Mouse (Mus musculus) heart, embryonic 13.5 days (tissue): ENCODE measurements around the gene Scamp4. TPM values are rescaled to one million over a fixed set of nuclear protein-coding genes. Genes with fewer than 3 reads are reported as not detected.
A peak's percentile ranks its signal among the peaks of the same experiment; 100 is the strongest.
"Not testable (repeated sequence)": the region's sequence is repeated elsewhere in the genome, so short reads cannot be mapped to it uniquely, and the experiment has no call there.

Experiments used
- ATAC-seq: fragments of 200-750 bp; cut with Nextera tagmentation; 2 replicates; pipeline ENCODE4 v1.8.0; 2017; ENCODE audit warnings: moderate TSS enrichment; ENCODE audit not compliant: insufficient number of reproducible peaks, low FRiP score, low TSS enrichment; ENCODE audit errors: extremely low read depth
- H3K27ac ChIP-seq: fragments of 300-500 bp; sonication (generic); replicated peaks from 2 replicates; pipeline ENCODE4 v1.5.1; 2015; ENCODE audit warnings: moderate library complexity, mild to moderate bottlenecking, inconsistent platforms
- H3K27me3 ChIP-seq: fragments of 300-500 bp; sonication (generic); replicated peaks from 2 replicates; pipeline ENCODE4 v1.6.1; 2015; ENCODE audit warnings: mild to moderate bottlenecking, inconsistent platforms
- H3K36me3 ChIP-seq: fragments of 300-500 bp; sonication (generic); 2 replicates; pipeline ENCODE4 v1.6.1; 2015; ENCODE audit warnings: mild to moderate bottlenecking, inconsistent platforms
- H3K4me1 ChIP-seq: fragments of 300-500 bp; sonication (generic); 2 replicates; pipeline ENCODE4 v1.6.1; 2015; ENCODE audit warnings: inconsistent platforms
- H3K4me2 ChIP-seq: fragments of 300-500 bp; sonication (generic); 2 replicates; pipeline ENCODE4 v1.6.1; 2015; ENCODE audit warnings: inconsistent platforms, mild to moderate bottlenecking, moderate library complexity
- H3K4me3 ChIP-seq: fragments of 300-500 bp; sonication (generic); 2 replicates; pipeline ENCODE4 v1.5.1; 2015; ENCODE audit warnings: moderate library complexity, mild to moderate bottlenecking, inconsistent platforms
- H3K9ac ChIP-seq: fragments of 300-500 bp; sonication (generic); 2 replicates; pipeline ENCODE4 v1.6.1; 2015; ENCODE audit warnings: inconsistent platforms, mild to moderate bottlenecking, moderate library complexity
- H3K9me3 ChIP-seq: fragments of 300-500 bp; sonication (generic); 2 replicates; pipeline ENCODE4 v1.6.1; 2016; ENCODE audit warnings: inconsistent platforms
- WGBS: fragments of 180-500 bp; shearing (Covaris S2); methylation state at CpG from one replicate; pipeline ENCODE4 v1.1.7; 2015; ENCODE audit warnings: mixed read lengths; 5-methylcytosine and 5-hydroxymethylcytosine counted together
- polyA plus RNA-seq: library from polyadenylated mRNA; unstranded; fragments of >200 nt; fragmentation: Nextera tagmentation; extraction: Ambion mirVana; gene quantifications from 2 replicates; pipeline ENCODE4 v1.2.1, GENCODE M21; 2015

Scamp4 gene
- polyA plus RNA-seq, 1 experiment from 2014 or later: 65.9 TPM

- peaks cover 30% of the 10 kb centered on the region for H3K4me1 ChIP-seq
- 28% methylated on average over 7 of the region's 7 CpGs for WGBS
- H3K27ac ChIP-seq: peak overlapping the region; percentile 87
- H3K27me3 ChIP-seq: no peaks in the 10 kb centered on the region
- ATAC-seq: no peak
- H3K4me2 ChIP-seq: peak overlapping the region; percentile 94
- H3K4me3 ChIP-seq: peak overlapping the region; percentile 87
- H3K9ac ChIP-seq: peak overlapping the region; percentile 89
- no peaks in the 10 kb centered on the region for H3K9me3 ChIP-seq
- H3K36me3 ChIP-seq: peaks cover 26% of the 10 kb centered on the region
These were observed 692 bp downstream of the Scamp4 start for GRCm38 (mm10) chr10:80603364-80603763.

DNA sequence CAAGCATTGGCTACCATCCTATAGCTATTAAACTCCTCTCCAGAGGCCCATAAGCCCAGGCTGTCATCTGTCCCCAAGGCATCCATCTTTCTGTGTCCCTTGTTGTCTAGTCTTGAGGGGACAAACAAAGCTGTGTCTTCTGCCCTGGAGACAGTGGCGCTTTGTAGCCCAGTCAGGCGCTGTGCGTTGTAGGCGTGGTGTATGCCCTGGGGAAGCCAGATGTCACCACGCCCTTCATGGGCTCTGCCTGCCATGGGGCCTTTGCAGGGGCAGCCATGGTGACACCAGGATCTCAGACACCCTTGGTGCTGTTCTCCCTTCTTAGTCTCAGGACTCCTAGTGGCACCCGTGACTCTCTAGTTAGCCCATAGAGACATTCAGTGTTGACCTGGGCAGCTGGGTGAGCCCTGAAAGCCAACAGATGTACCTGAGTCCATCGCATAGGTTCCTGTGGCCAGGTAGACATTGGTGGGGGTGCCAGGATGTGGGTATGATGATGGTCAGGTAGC is 1.4 kb downstream of the Scamp4 start:
- Histone ChIP-seq H3K4me1 (peaks cover 30% of the 10 kb centered on the region), H3K36me3 (peaks cover 33% of the 10 kb centered on the region), H3K27me3 (no peaks in the 10 kb centered on the region), H3K4me3 (peak overlapping the region; percentile 87), H3K9me3 (no peaks in the 10 kb centered on the region), H3K4me2 (peak overlapping the region; percentile 94), H3K27ac (peak overlapping the region; percentile 87), H3K9ac (peak overlapping the region; percentile 89)
- 84% methylated on average over 7 of the region's 7 CpGs for WGBS
- no peak for ATAC-seq

- 0 out of 2 replicates have a peak overlapping the region, but pooled peaks have one; percentile 94 for H3K4me2 ChIP-seq
- H3K4me1 ChIP-seq: peaks cover 30% of the 10 kb centered on the region
- H3K27me3 ChIP-seq: no peaks in the 10 kb centered on the region
- H3K9ac ChIP-seq: peak overlapping the region; percentile 40; the same call in 1 of the 2 replicates
- H3K4me3 ChIP-seq: no peak overlapping the region
- no peaks in the 10 kb centered on the region for H3K9me3 ChIP-seq
- peaks cover 41% of the 10 kb centered on the region for H3K36me3 ChIP-seq
- H3K27ac ChIP-seq: no peak overlapping the region
- WGBS: 81% methylated on average over 2 of the region's 2 CpGs
- no peak for ATAC-seq
These were observed 2.3 kb downstream of the Scamp4 start for GRCm38 (mm10) chr10:80604988-80605387.

DNA sequence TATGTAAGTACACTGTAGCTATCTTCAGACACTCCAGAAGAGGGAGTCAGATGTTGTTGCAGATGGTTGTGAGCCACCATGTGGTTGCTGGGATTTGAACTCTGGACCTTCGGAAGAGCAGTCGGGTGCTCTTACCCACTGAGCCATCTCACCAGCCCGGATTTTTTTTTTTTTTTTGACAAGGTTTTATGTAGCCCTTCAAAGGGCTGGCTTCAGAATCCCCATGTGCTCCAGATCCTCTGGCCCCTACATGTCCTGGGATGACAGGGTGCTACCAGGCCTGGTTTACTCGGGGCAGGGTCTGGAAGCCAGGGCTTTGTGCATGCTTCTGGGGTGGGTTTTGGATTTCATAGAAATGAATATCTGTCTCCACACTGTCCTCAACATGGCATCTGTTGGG is 3.0 kb downstream of the Scamp4 start, which contains the start of gene Gm49322:
Gm49322 (plus strand) TSS at position 301 of the 400 bp plus-strand sequence.
- H3K27me3 ChIP-seq, H3K4me3 ChIP-seq, H3K9me3 ChIP-seq, ATAC-seq, H3K27ac ChIP-seq: not testable (repeated sequence)
- 75% methylated on average over 4 of the region's 4 CpGs for WGBS
- peaks cover 31% of the 10 kb centered on the region for H3K4me1 ChIP-seq
- 0 out of 2 replicates have a peak within 1 kb of the TSS, but pooled peaks have one; percentile 94 for H3K4me2 ChIP-seq
- H3K9ac ChIP-seq: peak within 1 kb of the TSS; percentile 40; the same call in 1 of the 2 replicates
- peaks cover 48% of the 10 kb centered on the region for H3K36me3 ChIP-seq

DNA sequence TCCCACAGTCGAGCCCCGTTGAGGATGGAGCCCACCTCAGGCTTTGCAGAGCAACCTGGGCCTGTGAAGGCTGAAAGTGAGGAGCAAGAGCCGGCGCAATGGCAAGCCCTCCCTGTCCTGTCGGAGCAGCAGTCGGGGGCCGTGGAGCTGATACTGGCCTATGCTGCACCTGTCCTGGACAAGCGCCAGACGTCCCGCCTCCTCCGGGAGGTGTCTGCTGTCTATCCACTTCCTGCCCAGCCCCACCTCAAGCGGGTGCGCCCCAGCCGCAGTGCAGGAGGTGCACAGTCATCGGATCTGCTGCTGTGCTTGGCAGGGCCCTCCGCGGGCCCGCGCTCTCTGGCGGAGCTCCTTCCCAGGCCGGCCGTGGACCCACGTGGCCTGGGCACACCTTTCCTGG is 3.6 kb downstream of the Scamp4 start:
- ATAC-seq: no peak
- Histone ChIP-seq H3K4me3 (no peak overlapping the region), H3K9ac (no peak overlapping the region), H3K4me1 (peaks cover 34% of the 10 kb centered on the region), H3K9me3 (no peaks in the 10 kb centered on the region), H3K36me3 (peaks cover 51% of the 10 kb centered on the region), H3K27ac (no peak overlapping the region), H3K27me3 (no peaks in the 10 kb centered on the region), H3K4me2 (no peak overlapping the region)
- WGBS: 89% methylated on average over 23 of the region's 23 CpGs

- Histone ChIP-seq H3K4me2 (no peak overlapping the region), H3K9ac (no peak overlapping the region), H3K36me3 (peaks cover 56% of the 10 kb centered on the region), H3K27ac (no peak overlapping the region), H3K4me3 (no peak overlapping the region), H3K4me1 (peaks cover 34% of the 10 kb centered on the region), H3K27me3 (no peaks in the 10 kb centered on the region), H3K9me3 (no peaks in the 10 kb centered on the region)
- no peak for ATAC-seq
- 94% methylated on average over 34 of the region's 34 CpGs for WGBS
These were observed 4.2 kb downstream of the Scamp4 start for GRCm38 (mm10) chr10:80606737-80607350.

DNA sequence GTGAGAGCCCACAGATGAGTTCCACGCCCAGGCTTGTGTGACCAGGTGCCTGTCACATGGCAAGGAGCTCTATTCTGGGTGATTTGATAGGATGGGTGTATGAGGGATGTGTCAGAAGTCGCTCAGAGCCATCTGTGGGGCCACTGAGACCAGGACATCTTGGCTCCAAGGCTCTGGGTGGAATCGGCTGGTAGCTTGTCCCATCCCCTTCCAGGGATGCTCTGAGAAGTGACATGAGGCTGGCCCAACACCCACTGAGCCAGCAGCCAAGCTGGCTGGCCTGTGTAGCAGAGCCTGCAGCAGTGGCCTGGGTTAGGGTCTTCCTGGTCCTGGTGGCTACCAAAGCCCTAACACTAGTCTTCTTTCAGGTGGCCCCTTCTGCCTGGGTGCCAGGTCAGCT is 5.8 kb downstream of the Scamp4 start:
- H3K9me3 ChIP-seq: no peaks in the 10 kb centered on the region
- no peak overlapping the region for H3K27ac ChIP-seq
- no peak overlapping the region for H3K4me2 ChIP-seq
- H3K27me3 ChIP-seq: no peaks in the 10 kb centered on the region
- no peak for ATAC-seq
- no peak overlapping the region for H3K9ac ChIP-seq
- H3K4me1 ChIP-seq: peaks cover 24% of the 10 kb centered on the region
- 92% methylated on average over 3 of the region's 3 CpGs for WGBS
- H3K36me3 ChIP-seq: peaks cover 72% of the 10 kb centered on the region
- H3K4me3 ChIP-seq: no peak overlapping the region

- ATAC-seq: no peak
- H3K4me1 ChIP-seq: peaks cover 14% of the 10 kb centered on the region
- H3K27ac ChIP-seq: no peak overlapping the region
- H3K36me3 ChIP-seq: peaks cover 82% of the 10 kb centered on the region
- H3K4me3 ChIP-seq: no peak overlapping the region
- WGBS: 89% methylated on average over 10 of the region's 10 CpGs
- no peaks in the 10 kb centered on the region for H3K27me3 ChIP-seq
- H3K4me2 ChIP-seq: no peak overlapping the region
- no peak overlapping the region for H3K9ac ChIP-seq
- no peaks in the 10 kb centered on the region for H3K9me3 ChIP-seq
These were observed 6.7 kb downstream of the Scamp4 start for GRCm38 (mm10) chr10:80609269-80609924.

- H3K36me3 ChIP-seq: peaks cover 90% of the 10 kb centered on the region
- no peak overlapping the region for H3K4me2 ChIP-seq
- peaks cover 5% of the 10 kb centered on the region; the same call in 1 of the 2 replicates for H3K4me1 ChIP-seq
- H3K9me3 ChIP-seq: no peaks in the 10 kb centered on the region
- H3K27ac ChIP-seq: no peak overlapping the region
- H3K27me3 ChIP-seq: no peaks in the 10 kb centered on the region
- H3K4me3 ChIP-seq: no peak overlapping the region
- no peak overlapping the region for H3K9ac ChIP-seq
- ATAC-seq: no peak
- WGBS: 87% methylated on average over 9 of the region's 9 CpGs
These were observed 7.6 kb downstream of the Scamp4 start for GRCm38 (mm10) chr10:80610116-80610785.

GRCm38 (mm10) chr10:80611024-80611423 is 8.4 kb downstream of the Scamp4 start:
- H3K36me3 ChIP-seq: peaks cover 95% of the 10 kb centered on the region
- WGBS: 60% methylated on average over 4 of the region's 4 CpGs
- no peak for ATAC-seq
- no peaks in the 10 kb centered on the region for H3K27me3 ChIP-seq
- H3K4me1 ChIP-seq: peaks cover 5% of the 10 kb centered on the region; the same call in 1 of the 2 replicates
- no peak overlapping the region for H3K9ac ChIP-seq
- H3K4me3 ChIP-seq: no peak overlapping the region
- no peaks in the 10 kb centered on the region for H3K9me3 ChIP-seq
- H3K27ac ChIP-seq: no peak overlapping the region
- H3K4me2 ChIP-seq: no peak overlapping the region

DNA sequence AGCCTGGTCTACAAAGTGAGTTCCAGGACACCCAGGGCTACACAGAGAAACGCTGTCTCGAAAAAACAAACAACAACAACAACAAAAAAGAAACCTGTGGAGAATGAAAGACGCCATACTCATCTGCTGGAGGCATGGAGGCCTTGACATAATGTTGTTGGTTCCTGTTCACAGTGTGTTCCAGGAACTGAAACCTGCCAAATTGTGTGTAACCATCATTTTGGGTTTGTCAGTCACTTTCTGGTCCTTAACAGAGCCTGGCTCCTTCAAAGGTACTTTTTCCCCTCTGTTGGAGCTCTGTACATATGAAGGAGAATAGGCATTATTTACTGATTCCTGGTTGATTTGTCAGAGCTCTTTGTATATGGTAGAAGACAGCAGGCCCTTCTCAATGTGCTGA is 9.2 kb downstream of the Scamp4 start:
- no peak overlapping the region for H3K4me2 ChIP-seq
- ATAC-seq: no peak
- no peaks in the 10 kb centered on the region for H3K9me3 ChIP-seq
- peaks cover 5% of the 10 kb centered on the region; the same call in 1 of the 2 replicates for H3K4me1 ChIP-seq
- H3K27ac ChIP-seq: no peak overlapping the region
- peaks cover 91% of the 10 kb centered on the region for H3K36me3 ChIP-seq
- WGBS: 94% methylated on average over 3 of the region's 3 CpGs
- H3K27me3 ChIP-seq: no peaks in the 10 kb centered on the region
- no peak overlapping the region for H3K9ac ChIP-seq
- no peak overlapping the region for H3K4me3 ChIP-seq
